Mouse (Mus musculus) liver, embryonic 11.5 days (tissue): ENCODE measurements at regions not wholly inside any gene's neighbourhood (a gene's known extent, or its start where the extent isn't known, plus 50 kb on each side); places are given as distances from the start of the nearest gene placed in this dataset.

Source experiments
- ATAC-seq: fragments of 200-750 bp; cut with Nextera tagmentation; replicated peaks from 2 replicates; pipeline ENCODE4 v1.8.0; 2017; ENCODE audit warnings: moderate number of reproducible peaks, mild to moderate bottlenecking, moderate TSS enrichment, moderate library complexity; ENCODE audit not compliant: low FRiP score
- DNase-seq: peaks from one replicate; pipeline ENCODE4 v3.0.0-alpha.2; 2017; ENCODE audit warnings: low spot score
- H3K27ac ChIP-seq: fragments of 300-500 bp; sonication (generic); 2 replicates; pipeline ENCODE4 v1.5.1; 2014; ENCODE audit warnings: mild to moderate bottlenecking, low read depth, low read length, control low read depth
- H3K27me3 ChIP-seq: fragments of 300-500 bp; sonication (generic); replicated peaks from 2 replicates; pipeline ENCODE4 v1.6.1; 2014; ENCODE audit warnings: low read length, mixed read lengths; ENCODE audit not compliant: control insufficient read depth, insufficient read depth
- H3K36me3 ChIP-seq: fragments of 300-500 bp; sonication (generic); 2 replicates; pipeline ENCODE4 v1.6.1; 2014; ENCODE audit warnings: mild to moderate bottlenecking, low read length, moderate library complexity, mixed read lengths; ENCODE audit not compliant: control insufficient read depth, insufficient read depth
- H3K4me1 ChIP-seq: fragments of 300-500 bp; sonication (generic); replicated peaks from 2 replicates; pipeline ENCODE4 v1.6.1; 2014; ENCODE audit warnings: low read length, mixed read lengths; ENCODE audit not compliant: control insufficient read depth, insufficient read depth
- H3K4me2 ChIP-seq: fragments of 300-500 bp; sonication (generic); 2 replicates; pipeline ENCODE4 v1.6.1; 2014; ENCODE audit warnings: mild to moderate bottlenecking, control low read depth, moderate library complexity
- H3K4me3 ChIP-seq: fragments of 300-500 bp; sonication (generic); 2 replicates; pipeline ENCODE4 v1.5.1; 2014; ENCODE audit warnings: low read depth, low read length, control low read depth
- H3K9ac ChIP-seq: fragments of 300-500 bp; sonication (generic); 2 replicates; pipeline ENCODE4 v1.6.1; 2014; ENCODE audit warnings: low read depth, low read length, control low read depth
- H3K9me3 ChIP-seq: fragments of 300-500 bp; sonication (generic); 2 replicates; pipeline ENCODE4 v1.6.1; 2016; ENCODE audit warnings: low read length, inconsistent platforms, mixed read lengths; ENCODE audit not compliant: control insufficient read depth
- WGBS: fragments of 180-500 bp; shearing (Covaris S2); extraction: QIAGEN DNeasy Blood & Tissue Kit; methylation state at CpG from one replicate; pipeline ENCODE4 v1.1.7; 2014; 5-methylcytosine and 5-hydroxymethylcytosine counted together

DNA sequence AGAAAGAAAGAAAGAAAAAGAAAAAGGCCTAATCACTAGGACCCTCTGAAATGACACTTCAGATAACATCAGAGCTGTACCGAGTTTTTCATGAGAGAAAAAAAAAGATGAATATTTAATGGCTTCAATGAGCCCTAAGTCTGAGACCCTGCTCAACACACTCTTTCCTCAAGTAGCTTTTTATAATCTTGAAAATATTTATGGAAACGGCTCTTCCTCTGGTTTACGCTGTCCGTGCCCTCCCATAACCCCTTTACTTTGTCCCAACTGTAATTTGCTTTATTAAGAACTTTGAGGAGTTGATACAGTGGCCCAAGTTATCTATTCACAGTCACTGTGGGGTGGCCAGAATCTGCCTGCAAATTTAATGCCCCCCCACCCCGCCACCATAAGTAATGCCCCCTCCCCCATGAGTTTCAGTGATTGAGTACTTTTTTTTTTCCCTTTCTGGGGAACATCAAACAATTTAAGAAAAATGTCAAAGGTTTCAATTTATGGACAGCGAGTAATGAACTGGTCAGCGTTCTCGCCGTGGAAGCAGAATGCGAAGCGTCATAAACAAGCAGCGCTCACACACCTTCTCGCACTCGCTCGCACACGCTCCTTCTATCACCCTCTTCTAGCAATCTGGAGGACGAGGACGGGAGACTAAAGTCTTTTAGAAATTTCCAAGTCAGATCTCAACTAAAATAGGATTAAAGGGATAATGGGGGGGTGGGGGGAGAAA lies 316.3 kb downstream of the Med13l start:
- no peaks in the 10 kb centered on the region for H3K4me1 ChIP-seq
- DNase-seq (no peak), ATAC-seq (no peak)
- H3K4me2 ChIP-seq, result peak overlapping the region; percentile 57
- H3K9me3 ChIP-seq, result no peaks in the 10 kb centered on the region
- H3K4me3 ChIP-seq, result peak overlapping the region; percentile 35
- peaks cover 16% of the 10 kb centered on the region for H3K27me3 ChIP-seq
- H3K36me3 ChIP-seq, result no peaks in the 10 kb centered on the region
- H3K9ac ChIP-seq, result 0 out of 2 replicates have a peak overlapping the region, but pooled peaks have one; percentile 28
- 16% methylated on average over 18 of the region's 18 CpGs for WGBS
- H3K27ac ChIP-seq, result no peak overlapping the region

DNA sequence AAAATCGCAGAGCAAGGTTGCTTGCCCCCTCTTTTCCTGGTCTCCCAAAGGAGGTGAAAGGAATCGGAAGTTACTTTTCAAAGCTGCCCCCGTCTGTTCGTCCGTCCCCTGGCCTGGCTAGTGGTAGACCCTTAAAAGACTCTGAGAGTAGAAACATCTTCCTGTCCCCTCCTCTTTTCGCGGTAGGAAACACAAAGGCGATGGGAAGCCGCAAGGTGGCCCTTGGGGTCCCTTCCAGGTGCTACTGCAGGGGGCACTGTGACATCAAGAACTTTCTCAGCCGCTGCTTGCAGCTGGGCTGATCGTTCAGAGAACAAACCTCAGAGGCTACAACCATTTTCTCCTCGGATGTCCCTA lies 316.8 kb downstream of the Med13l start:
- H3K27ac ChIP-seq, result no peak overlapping the region
- WGBS, result 2% methylated on average over 12 of the region's 12 CpGs
- 0 out of 2 replicates have a peak overlapping the region, but pooled peaks have one; percentile 28 for H3K9ac ChIP-seq
- H3K4me2 ChIP-seq, result peak overlapping the region; percentile 57
- peak; percentile 61 for DNase-seq
- no peaks in the 10 kb centered on the region for H3K9me3 ChIP-seq
- no peaks in the 10 kb centered on the region for H3K36me3 ChIP-seq
- peaks cover 16% of the 10 kb centered on the region for H3K27me3 ChIP-seq
- ATAC-seq, result no peak
- H3K4me3 ChIP-seq, result peak overlapping the region; percentile 35
- H3K4me1 ChIP-seq, result no peaks in the 10 kb centered on the region

DNA sequence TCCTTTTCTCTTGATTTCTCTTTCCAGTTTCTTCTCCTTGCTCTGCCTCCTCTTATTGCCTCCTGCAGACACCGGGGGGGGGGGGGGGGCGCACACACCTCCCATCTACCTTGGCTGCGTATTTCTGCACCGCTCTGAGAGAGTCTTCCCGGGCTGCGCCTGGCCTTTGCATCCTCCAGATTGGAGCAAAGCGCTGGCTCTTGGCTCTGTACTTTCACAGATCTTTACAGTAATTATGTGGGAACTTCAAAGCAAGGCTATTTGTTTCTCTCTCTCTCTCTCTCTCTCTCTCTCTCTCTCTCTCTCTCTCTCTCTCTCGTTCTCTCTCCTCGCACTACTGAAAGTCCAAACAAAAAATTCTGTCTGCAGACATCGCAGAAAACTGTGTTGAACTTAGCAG lies 317.4 kb downstream of the Med13l start:
- Histone ChIP-seq H3K9me3 (no peaks in the 10 kb centered on the region), H3K36me3 (no peaks in the 10 kb centered on the region), H3K27me3 (peaks cover 16% of the 10 kb centered on the region), H3K4me2 (peak overlapping the region; percentile 6; the same call in 1 of the 2 replicates), H3K4me3 (no peak overlapping the region), H3K4me1 (no peaks in the 10 kb centered on the region), H3K27ac (no peak overlapping the region), H3K9ac (no peak overlapping the region)
- DNase-seq, result no peak
- ATAC-seq, result no peak
- WGBS, result 35% methylated on average over 8 of the region's 10 CpGs

DNA sequence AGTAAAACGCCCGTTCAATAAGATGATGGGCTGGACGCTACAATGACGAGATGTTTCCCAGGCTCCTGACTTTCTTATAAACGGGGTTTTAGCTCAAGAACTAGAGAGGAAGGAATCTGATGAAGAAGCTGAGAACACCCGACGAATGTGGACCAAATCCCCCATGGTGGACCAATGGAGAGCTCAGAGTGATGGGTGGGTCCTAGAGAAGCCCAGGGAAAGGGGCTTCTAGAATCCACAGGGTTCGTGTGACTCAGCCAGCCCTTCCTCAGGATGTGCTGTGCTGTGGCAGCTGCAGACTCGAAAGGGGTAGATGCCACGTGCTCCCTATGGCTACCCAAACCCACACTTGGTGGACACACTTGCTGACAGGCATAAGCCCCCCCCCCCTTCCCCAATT lies 318.2 kb downstream of the Med13l start:
- 37% methylated on average over 10 of the region's 10 CpGs for WGBS
- peaks cover 16% of the 10 kb centered on the region for H3K27me3 ChIP-seq
- H3K27ac ChIP-seq, result no peak overlapping the region
- DNase-seq (no peak), ATAC-seq (no peak)
- H3K4me1 ChIP-seq, result no peaks in the 10 kb centered on the region
- H3K36me3 ChIP-seq, result no peaks in the 10 kb centered on the region
- no peak overlapping the region for H3K4me3 ChIP-seq
- H3K9me3 ChIP-seq, result no peaks in the 10 kb centered on the region
- no peak overlapping the region for H3K4me2 ChIP-seq
- H3K9ac ChIP-seq, result no peak overlapping the region

DNA sequence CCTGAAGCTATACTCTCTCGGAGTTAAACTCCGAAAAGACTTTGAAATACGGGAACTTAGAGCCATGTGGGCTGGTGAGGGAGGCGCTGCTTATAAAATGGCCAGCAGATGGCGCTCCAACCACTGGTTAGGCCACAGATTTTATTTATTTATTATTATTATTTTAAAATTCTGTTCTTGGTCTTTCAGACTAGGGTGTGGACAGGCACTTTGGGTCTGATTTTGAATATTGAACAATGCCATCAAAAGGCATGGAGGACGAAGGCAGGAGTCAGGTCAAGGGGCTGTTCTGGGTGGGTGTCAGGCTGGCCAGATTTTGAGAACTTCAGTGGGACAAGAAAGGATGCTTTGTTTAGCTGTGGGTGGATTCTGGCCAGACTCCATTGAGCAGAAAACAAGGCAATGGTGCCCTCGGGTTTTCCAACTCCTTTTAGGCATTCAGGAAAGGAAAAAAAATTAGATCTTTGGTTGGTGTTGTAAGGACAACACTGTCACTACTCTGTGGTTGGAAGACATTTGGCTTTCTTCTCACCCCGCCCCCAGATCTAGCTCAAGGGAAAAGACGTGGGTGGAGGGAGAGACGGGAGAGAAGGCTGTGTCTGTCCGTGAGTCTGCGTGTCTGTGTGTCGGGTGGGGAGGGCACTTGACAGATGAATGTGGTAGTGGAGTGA lies 319.5 kb downstream of the Med13l start:
- no peak overlapping the region for H3K4me2 ChIP-seq
- ATAC-seq (no peak), DNase-seq (no peak)
- no peak overlapping the region for H3K4me3 ChIP-seq
- H3K4me1 ChIP-seq, result no peaks in the 10 kb centered on the region
- H3K9ac ChIP-seq, result no peak overlapping the region
- H3K9me3 ChIP-seq, result no peaks in the 10 kb centered on the region
- H3K27me3 ChIP-seq, result peaks cover 16% of the 10 kb centered on the region
- no peaks in the 10 kb centered on the region for H3K36me3 ChIP-seq
- H3K27ac ChIP-seq, result no peak overlapping the region
- 20% methylated on average over 13 of the region's 13 CpGs for WGBS

DNA sequence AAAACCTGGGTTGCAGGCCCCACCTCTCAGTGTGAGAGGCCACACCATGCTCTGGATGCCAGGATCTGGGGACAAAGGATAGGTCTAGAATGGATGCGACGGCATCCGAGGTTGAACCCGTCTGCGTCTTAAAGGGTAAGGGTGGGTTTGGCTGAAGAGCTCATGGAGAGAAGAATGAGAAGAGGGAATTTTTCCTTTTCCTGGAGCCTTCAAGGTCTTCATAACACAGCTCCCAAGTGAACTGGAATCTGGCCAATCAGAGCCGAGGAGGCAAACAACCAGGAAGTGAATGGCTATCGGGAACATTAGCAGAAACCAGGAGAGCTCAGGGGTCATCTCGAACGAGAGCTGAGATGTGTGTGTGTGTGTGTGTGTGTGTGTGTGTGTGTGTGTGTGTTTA lies 320.1 kb downstream of the Med13l start:
- peaks cover 16% of the 10 kb centered on the region for H3K27me3 ChIP-seq
- no peaks in the 10 kb centered on the region for H3K4me1 ChIP-seq
- no peak overlapping the region for H3K9ac ChIP-seq
- H3K4me3 ChIP-seq, result no peak overlapping the region
- H3K36me3 ChIP-seq, result no peaks in the 10 kb centered on the region
- DNase-seq (no peak), ATAC-seq (no peak)
- WGBS, result 80% methylated on average over 9 of the region's 9 CpGs
- H3K27ac ChIP-seq, result no peak overlapping the region
- H3K9me3 ChIP-seq, result no peaks in the 10 kb centered on the region
- no peak overlapping the region for H3K4me2 ChIP-seq

DNA sequence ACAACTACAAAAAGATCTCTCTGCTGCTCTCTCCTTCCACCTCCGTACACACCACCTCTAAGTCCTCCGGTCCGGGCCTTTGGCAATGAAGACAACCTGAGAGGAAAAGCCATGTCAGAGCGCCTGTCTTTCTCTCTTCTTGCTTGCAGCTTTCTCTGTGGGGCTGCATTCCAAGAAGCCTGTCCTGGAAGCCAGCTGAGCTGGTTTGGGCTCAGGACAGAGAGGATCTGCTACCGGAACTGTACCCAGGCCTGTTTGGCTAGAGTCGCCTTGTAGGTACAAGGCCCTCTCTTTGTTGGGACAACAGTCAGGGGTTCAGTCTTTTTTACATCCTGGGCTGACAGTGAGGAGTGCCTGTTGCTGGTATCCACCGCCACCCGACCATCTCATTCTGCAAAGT lies 321.4 kb downstream of the Med13l start:
- WGBS, result 88% methylated on average over 8 of the region's 8 CpGs

DNA sequence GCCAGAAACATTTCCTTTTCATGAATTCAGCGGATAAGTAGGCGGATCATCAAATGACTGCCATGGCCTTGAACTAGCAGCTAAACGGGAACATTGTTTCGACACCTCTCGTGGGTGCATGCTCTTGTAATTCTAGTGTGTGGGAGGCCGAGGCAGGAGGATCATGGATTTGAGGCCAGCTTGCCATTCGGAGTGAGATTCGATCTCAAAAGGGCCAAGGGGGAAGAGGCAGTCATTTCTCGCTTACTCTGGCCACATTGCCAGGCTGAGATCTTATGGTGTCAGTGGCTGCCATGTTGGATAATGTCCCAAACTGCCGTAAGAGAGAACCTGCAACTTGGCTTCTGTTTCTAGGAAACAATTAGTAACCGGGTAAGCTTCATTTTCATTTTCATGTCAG lies 327.7 kb downstream of the Med13l start:
- H3K4me2 ChIP-seq, result no peak overlapping the region
- H3K4me3 ChIP-seq, result no peak overlapping the region
- no peaks in the 10 kb centered on the region for H3K36me3 ChIP-seq
- no peak overlapping the region for H3K27ac ChIP-seq
- H3K9ac ChIP-seq, result no peak overlapping the region
- DNase-seq, result no peak
- no peaks in the 10 kb centered on the region for H3K9me3 ChIP-seq
- no peaks in the 10 kb centered on the region for H3K4me1 ChIP-seq
- ATAC-seq, result no peak
- 0 out of 2 replicates have a peak, but pooled peaks cover 3% of the 10 kb centered on the region for H3K27me3 ChIP-seq
- WGBS, result 86% methylated on average over 11 of the region's 11 CpGs

More for the DNA sequence above, 321.4 kb downstream of the Med13l start:
- H3K36me3 ChIP-seq, result no peaks in the 10 kb centered on the region
- H3K4me2 ChIP-seq, result no peak overlapping the region
- ATAC-seq (no peak), DNase-seq (no peak)
- peaks cover 13% of the 10 kb centered on the region for H3K27me3 ChIP-seq
- H3K4me1 ChIP-seq, result no peaks in the 10 kb centered on the region
- H3K9ac ChIP-seq, result no peak overlapping the region
- H3K27ac ChIP-seq, result no peak overlapping the region
- no peaks in the 10 kb centered on the region for H3K9me3 ChIP-seq
- H3K4me3 ChIP-seq, result no peak overlapping the region

DNA sequence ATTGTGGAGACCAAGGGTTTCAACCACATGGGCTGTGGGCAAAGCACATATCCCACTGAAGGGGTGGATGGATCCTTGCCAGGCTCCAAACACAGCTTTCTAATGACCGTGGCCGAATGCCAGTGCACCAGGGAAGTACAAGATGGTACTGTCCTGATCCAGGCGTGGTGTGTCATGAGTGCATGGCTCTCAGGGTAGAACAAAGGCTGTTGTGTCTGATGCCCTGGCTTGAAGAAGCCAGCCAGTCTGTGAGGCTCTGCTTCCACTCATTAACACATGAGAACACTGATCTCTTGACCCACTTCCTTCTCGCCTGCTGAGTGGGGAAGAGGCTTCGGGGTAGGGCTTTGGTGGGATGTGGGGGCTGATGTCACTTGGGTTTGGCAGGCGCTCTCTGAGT lies 330.7 kb downstream of the Med13l start:
- Histone ChIP-seq H3K4me1 (no peaks in the 10 kb centered on the region), H3K4me2 (no peak overlapping the region), H3K9me3 (no peaks in the 10 kb centered on the region), H3K36me3 (no peaks in the 10 kb centered on the region), H3K9ac (no peak overlapping the region), H3K4me3 (no peak overlapping the region), H3K27me3 (0 out of 2 replicates have a peak, but pooled peaks cover 3% of the 10 kb centered on the region), H3K27ac (no peak overlapping the region)
- DNase-seq (no peak), ATAC-seq (no peak)
- WGBS, result 59% methylated on average over 6 of the region's 6 CpGs
